In the genomic region with DNA sequence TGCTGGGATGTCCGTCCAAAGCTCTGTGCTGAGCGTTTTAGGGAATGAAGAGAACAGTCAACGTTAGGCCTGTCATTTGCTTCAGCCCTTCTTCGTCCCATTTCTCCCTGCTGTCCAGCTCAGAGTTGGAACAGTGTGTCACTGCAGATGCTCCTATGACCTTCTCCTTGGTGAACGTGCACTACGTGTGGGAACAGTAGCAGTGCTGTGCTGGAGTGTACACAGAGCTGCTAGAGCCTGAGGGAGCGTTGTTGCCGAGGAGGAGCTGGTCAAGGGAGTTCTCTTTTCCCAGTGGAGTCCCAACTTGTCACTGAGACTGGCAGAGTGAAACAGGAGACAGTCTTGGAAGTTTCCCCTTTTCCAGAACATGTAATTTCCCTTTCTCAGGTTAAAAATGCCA, we compare ENCODE assay signal across 11 mouse cellular contexts. TPM values are rescaled to one million over a fixed set of nuclear protein-coding genes. Genes with fewer than 3 reads are reported as not detected.
DNase-seq lines count a peak whose midpoint lies in the region; ATAC-seq and TF ChIP-seq lines count a peak whose summit lies in the region.
"Had no signal": no experiment of that assay in that cellular context is flagged by ENCODE, and none has a peak within 500 bp of the region (broad histone marks: within the 10 kb centered on the region; RNA-seq: fewer than 3 reads in every experiment).

No protein-coding gene starts in this region.

- no peaks in the 10 kb centered on the region for H3K36me3 ChIP-seq in heart, embryonic 16.5 days (ENCODE audit: control insufficient read depth, insufficient read depth)
- H3K36me3 ChIP-seq in heart, adult 2 months (ENCODE audit: control insufficient read depth, insufficient read depth, low read length) = peaks cover 2% of the 10 kb centered on the region; the same call in 1 of the 2 replicates
- no peaks in the 10 kb centered on the region for H3K36me3 ChIP-seq in megakaryocyte, embryonic 14.5 days (replicated peaks; ENCODE audit: low read length)
- H3K36me3 ChIP-seq in hindbrain, embryonic 14.5 days (replicated peaks; ENCODE audit: control insufficient read depth, insufficient read depth) = no peaks in the 10 kb centered on the region
- H3K36me3 ChIP-seq in stomach, postnatal 0 days (ENCODE audit: control insufficient read depth, insufficient read depth, low read length) = no peaks in the 10 kb centered on the region
- H3K36me3 ChIP-seq: heart, embryonic 13.5 days had no signal

- no peak overlapping the region for H3K9ac ChIP-seq in heart, embryonic 16.5 days (ENCODE audit: low read length)
- H3K9ac ChIP-seq in heart, adult 2 months (ENCODE audit: low read depth, low read length) = no peak overlapping the region
- no peak overlapping the region for H3K9ac ChIP-seq in hindbrain, embryonic 14.5 days
- H3K9ac ChIP-seq in stomach, postnatal 0 days (ENCODE audit: low read length) = no peak overlapping the region
- H3K9ac ChIP-seq: heart, embryonic 13.5 days had no signal

- intact Hi-C loops in heart, adult 2 months (cut with DNase I) = loop anchor here (5.0 kb wide), 1 partner anchor 35 kb away; no protein-coding TSS in a partner anchor

- TF ChIP-seq CTCF in heart, adult 2 months (IDR thresholded peaks at IDR 0.05) = no peak
- TF ChIP-seq CTCF in stomach, postnatal 0 days (IDR thresholded peaks at IDR 0.05; ENCODE audit: low read depth) = no peak

- no peaks in the 10 kb centered on the region for H3K9me3 ChIP-seq in heart, embryonic 16.5 days (replicated peaks; ENCODE audit: control insufficient read depth, low read length)
- H3K9me3 ChIP-seq in megakaryocyte, embryonic 14.5 days = no peaks in the 10 kb centered on the region
- H3K9me3 ChIP-seq in hindbrain, embryonic 14.5 days (ENCODE audit: control insufficient read depth, low read length) = no peaks in the 10 kb centered on the region
- no peaks in the 10 kb centered on the region for H3K9me3 ChIP-seq in stomach, postnatal 0 days (ENCODE audit: control insufficient read depth, low read length)
- H3K9me3 ChIP-seq: G1E; heart, embryonic 13.5 days had no signal

- H3K27me3 ChIP-seq in heart, embryonic 16.5 days (ENCODE audit: control insufficient read depth, insufficient read depth, low read length) = no peaks in the 10 kb centered on the region
- no peaks in the 10 kb centered on the region for H3K27me3 ChIP-seq in heart, adult 2 months (ENCODE audit: control insufficient read depth, insufficient read depth, low read length)
- H3K27me3 ChIP-seq in megakaryocyte, embryonic 14.5 days (replicated peaks) = no peaks in the 10 kb centered on the region
- no peaks in the 10 kb centered on the region for H3K27me3 ChIP-seq in hindbrain, embryonic 14.5 days (ENCODE audit: control insufficient read depth, insufficient read depth, low read length)
- no peaks in the 10 kb centered on the region for H3K27me3 ChIP-seq in stomach, postnatal 0 days (ENCODE audit: control insufficient read depth, insufficient read depth, low read length)
- H3K27me3 ChIP-seq: heart, embryonic 13.5 days had no signal

- H3K4me3 ChIP-seq in heart, embryonic 16.5 days (ENCODE audit: low read length) = no peak overlapping the region
- no peak overlapping the region for H3K4me3 ChIP-seq in heart, adult 2 months
- peak overlapping the region; percentile 21 for H3K4me3 ChIP-seq in megakaryocyte, embryonic 14.5 days (replicated peaks)
- no peak overlapping the region for H3K4me3 ChIP-seq in hindbrain, embryonic 14.5 days (replicated peaks; ENCODE audit: low read length)
- no peak overlapping the region for H3K4me3 ChIP-seq in stomach, postnatal 0 days (ENCODE audit: low read depth, low read length)
- H3K4me3 ChIP-seq: heart, embryonic 13.5 days had no signal

- no peak overlapping the region for H3K4me2 ChIP-seq in heart, embryonic 16.5 days (ENCODE audit: low read depth, low read length)
- no peak overlapping the region for H3K4me2 ChIP-seq in hindbrain, embryonic 14.5 days (replicated peaks)
- H3K4me2 ChIP-seq in stomach, postnatal 0 days (replicated peaks; ENCODE audit: low read depth) = no peak overlapping the region
- H3K4me2 ChIP-seq: heart, embryonic 13.5 days had no signal

- 58% methylated on average over 8 of the region's 8 CpGs for WGBS in heart, embryonic 16.5 days
- 53% methylated on average over 8 of the region's 8 CpGs for WGBS in heart, adult 2 months
- WGBS in hindbrain, embryonic 14.5 days = 61% methylated on average over 8 of the region's 8 CpGs
- 34% methylated on average over 8 of the region's 8 CpGs for WGBS in stomach, postnatal 0 days

- H3K27ac ChIP-seq in heart, embryonic 16.5 days (ENCODE audit: low read length) = peak overlapping the region; percentile 30
- H3K27ac ChIP-seq in heart, adult 2 months = no peak overlapping the region
- H3K27ac ChIP-seq in hindbrain, embryonic 14.5 days = peak overlapping the region; percentile 70
- peak overlapping the region; percentile 24; the same call in 1 of the 2 replicates for H3K27ac ChIP-seq in stomach, postnatal 0 days (replicated peaks)

- peaks cover 12% of the 10 kb centered on the region for H3K79me2 ChIP-seq in heart, adult 2 months (replicated peaks; ENCODE audit: control insufficient read depth, insufficient read depth, low read length)

- ATAC-seq in heart, embryonic 16.5 days (replicated peaks; ENCODE audit: extremely low read depth, insufficient read depth, low FRiP score) = peak; percentile 67
- ATAC-seq in megakaryocyte, adult 5-6 weeks (ENCODE audit: poor library complexity, severe bottlenecking) = no peak
- no peak for ATAC-seq in hindbrain, embryonic 14.5 days (ENCODE audit: low FRiP score)
- no peak; the same call in 1 of the 2 replicates for ATAC-seq in stomach, postnatal 0 days (ENCODE audit: low FRiP score, low TSS enrichment)

- no peak for TF ChIP-seq EP300 in heart, adult 2 months (IDR thresholded peaks at IDR 0.05; ENCODE audit: insufficient read depth, low read depth, low read length)
- TF ChIP-seq EP300 in stomach, postnatal 0 days (optimal IDR thresholded peaks at IDR 0.05) = no peak

- peaks cover 18% of the 10 kb centered on the region for H3K4me1 ChIP-seq in heart, embryonic 16.5 days (ENCODE audit: control insufficient read depth, insufficient read depth, low read length)
- peaks cover 25% of the 10 kb centered on the region for H3K4me1 ChIP-seq in heart, adult 2 months (ENCODE audit: control insufficient read depth, insufficient read depth, low read length)
- peaks cover 52% of the 10 kb centered on the region for H3K4me1 ChIP-seq in megakaryocyte, embryonic 14.5 days
- peaks cover 24% of the 10 kb centered on the region for H3K4me1 ChIP-seq in hindbrain, embryonic 14.5 days (replicated peaks; ENCODE audit: control insufficient read depth, insufficient read depth, low read length)
- H3K4me1 ChIP-seq in stomach, postnatal 0 days (replicated peaks; ENCODE audit: control insufficient read depth, insufficient read depth) = peaks cover 4% of the 10 kb centered on the region; the same call in 1 of the 2 replicates

- no peak for DNase-seq in heart, adult 2 months
- no peak for DNase-seq in hindbrain, embryonic 14.5 days (ENCODE audit: low spot score)
- no peak for DNase-seq in stomach, postnatal 0 days (ENCODE audit: low spot score)
- DNase-seq in layer of hippocampus, adult 8-10 months (ENCODE audit: low spot score in 2 of 2) = no peak
- DNase-seq: cerebellum, postnatal 14 days; lung, adult 18-20 months had no signal

- no peak for TF ChIP-seq POLR2A in heart, adult 2 months (IDR thresholded peaks at IDR 0.05; ENCODE audit: insufficient read depth, low read depth, low read length)

RNA-seq across cellular contexts. Expression of a gene that starts 43.6 kb away (rescaled TPM):
- 14.0 and 14.1 TPM in 2 replicates for polyA plus RNA-seq in heart, embryonic 16.5 days (2015; fragmentation: Nextera tagmentation; extraction: Ambion mirVana)
- 10 to 100 TPM; 18.6 to 19.5 TPM for total RNA-seq in heart, adult 2 months (2021)
- 11.2 and 16.9 TPM in 2 replicates for polyA plus RNA-seq in heart, adult 2 months (2012; rRNA removed)
- 0.46 TPM in 1 of 2 replicates, not detected in the other for polyA plus RNA-seq in megakaryocyte, embryonic 14.5 days (2012; ENCODE audit: insufficient read depth, low replicate concordance)
- 17.2 and 17.6 TPM in 2 replicates for total RNA-seq in megakaryocyte, adult 5-6 weeks (2015)
- total RNA-seq in megakaryocyte, adult 5-6 weeks (2017) = 13.5 and 14.4 TPM in 2 replicates
- polyA plus RNA-seq in hindbrain, embryonic 14.5 days (2014; fragmentation: Nextera tagmentation; extraction: Ambion mirVana) = 26.0 and 27.8 TPM in 2 replicates
- polyA plus RNA-seq in stomach, postnatal 0 days (2015; fragmentation: Nextera tagmentation; extraction: Ambion mirVana) = 5.2 TPM in 2 replicates
- 10 to 100 TPM; 46.0 to 55.2 (median 48.7) TPM for total RNA-seq in layer of hippocampus, adult 8-10 months (2022)
